Mouse (Mus musculus) intestine, postnatal 0 days (tissue): ENCODE results near the gene Crabp2. TPM values are rescaled to one million over a fixed set of nuclear protein-coding genes. Genes with fewer than 3 reads are reported as not detected.

ENCODE experiments used
- ATAC-seq: fragments of 200-750 bp; cut with Nextera tagmentation; 2 replicates; pipeline ENCODE4 v1.8.0; 2017; ENCODE audit warnings: mild to moderate bottlenecking, moderate TSS enrichment, moderate library complexity
- H3K27ac ChIP-seq: fragments of 300-500 bp; sonication (generic); 2 replicates; pipeline ENCODE4 v1.5.1; 2014; ENCODE audit warnings: mild to moderate bottlenecking, low read depth, low read length, moderate library complexity
- H3K27me3 ChIP-seq: fragments of 300-500 bp; sonication (generic); replicated peaks from 2 replicates; pipeline ENCODE4 v1.6.1; 2014; ENCODE audit warnings: low read length, mixed read lengths; ENCODE audit not compliant: control insufficient read depth, insufficient read depth
- H3K36me3 ChIP-seq: fragments of 300-500 bp; sonication (generic); 2 replicates; pipeline ENCODE4 v1.6.1; 2014; ENCODE audit warnings: mild to moderate bottlenecking, moderate library complexity; ENCODE audit not compliant: control insufficient read depth, insufficient read depth
- H3K4me1 ChIP-seq: fragments of 300-500 bp; sonication (generic); replicated peaks from 2 replicates; pipeline ENCODE4 v1.6.1; 2014; ENCODE audit warnings: antibody characterized with exemption, low read length, mixed read lengths; ENCODE audit not compliant: control insufficient read depth, insufficient read depth
- H3K4me2 ChIP-seq: fragments of 300-500 bp; sonication (generic); replicated peaks from 2 replicates; pipeline ENCODE4 v1.6.1; 2014; ENCODE audit warnings: low read depth, mild to moderate bottlenecking, moderate library complexity
- H3K4me3 ChIP-seq: fragments of 300-500 bp; sonication (generic); 2 replicates; pipeline ENCODE4 v1.5.1; 2014; ENCODE audit warnings: low read depth, low read length
- H3K9ac ChIP-seq: fragments of 300-500 bp; sonication (generic); 2 replicates; pipeline ENCODE4 v1.6.1; 2014; ENCODE audit warnings: mild to moderate bottlenecking, low read depth, low read length
- H3K9me3 ChIP-seq: fragments of 300-500 bp; sonication (generic); 2 replicates; pipeline ENCODE4 v1.6.1; 2016; ENCODE audit warnings: mixed run types; ENCODE audit not compliant: control insufficient read depth
- CTCF ChIP-seq: sonication (generic); IDR thresholded peaks from 2 replicates; pipeline ENCODE4 v1.5.1; 2016; ENCODE audit warnings: low read depth, mild to moderate bottlenecking, control low read depth, antibody characterized with exemption, moderate library complexity
- whole genome bisulfite sequencing: fragments of 180-500 bp; shearing (Covaris S2); extraction: QIAGEN DNeasy Blood & Tissue Kit; methylation state at CpG from one replicate; pipeline ENCODE4 v1.1.7; 2014; 5-methylcytosine and 5-hydroxymethylcytosine counted together
- polyA plus RNA-seq: library from polyadenylated mRNA; unstranded; fragments of >200 nt; fragmentation: Nextera tagmentation; extraction: Ambion mirVana; gene quantifications from 2 replicates; pipeline ENCODE4 v1.2.1, GENCODE M21; 2015

Crabp2 gene
- polyA plus RNA-seq, 1 experiment from 2014 or later: 1.9 TPM

DNA sequence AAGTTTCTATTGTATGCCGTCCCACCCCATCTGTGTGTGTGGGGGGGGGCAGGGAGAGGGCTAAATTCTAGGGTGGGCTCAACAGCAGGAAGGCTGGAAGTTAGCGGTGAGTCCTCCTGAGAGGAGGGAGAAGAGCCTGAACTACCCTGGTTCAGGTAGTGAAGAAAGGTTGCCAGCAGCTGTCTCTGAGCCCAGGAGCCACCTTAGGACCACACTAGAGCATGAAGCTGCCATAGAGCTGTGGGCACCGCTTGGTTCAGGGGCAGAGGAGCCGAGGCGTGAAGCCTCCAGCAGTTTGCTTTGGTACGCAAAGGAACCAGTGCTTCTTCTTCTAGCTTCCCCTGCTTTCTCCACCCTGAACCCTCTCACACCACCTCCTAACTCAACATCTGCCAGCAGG, 35.2 kb downstream of the Crabp2 start:
- ATAC-seq: no peak
- peaks cover 8% of the 10 kb centered on the region for H3K27me3 ChIP-seq

DNA sequence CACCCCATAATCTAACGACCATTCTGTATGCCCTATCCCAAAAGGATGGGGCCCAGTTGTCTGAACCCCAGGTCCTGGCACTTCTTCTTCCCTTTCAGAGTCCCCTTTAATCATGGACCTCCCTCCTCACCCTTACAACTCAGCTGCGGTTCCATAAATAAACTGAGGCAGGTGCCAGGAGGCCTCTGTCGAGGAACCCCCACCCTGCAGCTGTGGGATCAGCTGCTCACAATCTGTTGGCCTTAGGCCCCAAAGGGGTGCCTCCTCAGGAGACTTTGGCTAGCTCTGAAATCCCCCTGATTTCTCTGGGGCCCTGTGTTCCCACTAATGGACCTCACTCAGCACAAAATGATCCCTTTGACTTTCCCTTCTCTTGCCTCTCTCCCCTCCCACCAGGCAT, 35.6 kb downstream of the Crabp2 start:
- peaks cover 3% of the 10 kb centered on the region; the same call in 1 of the 2 replicates for H3K36me3 ChIP-seq
- no peak overlapping the region for H3K4me3 ChIP-seq
- H3K27ac ChIP-seq: peak overlapping the region; percentile 95; the same call in 1 of the 2 replicates
- no peak overlapping the region for H3K9ac ChIP-seq
- WGBS: 29% methylated on average over 3 of the region's 3 CpGs
- peaks cover 42% of the 10 kb centered on the region for H3K4me1 ChIP-seq
- H3K27me3 ChIP-seq: peaks cover 13% of the 10 kb centered on the region
- no peak for ATAC-seq
- no peaks in the 10 kb centered on the region for H3K9me3 ChIP-seq
- 0 out of 2 replicates have a peak overlapping the region, but pooled peaks have one; percentile 49 for H3K4me2 ChIP-seq
- no peak for TF ChIP-seq CTCF

More for the DNA sequence above, 35.2 kb downstream of the Crabp2 start:
- H3K9me3 ChIP-seq: no peaks in the 10 kb centered on the region
- H3K4me1 ChIP-seq: peaks cover 42% of the 10 kb centered on the region
- no peak for TF ChIP-seq CTCF
- H3K36me3 ChIP-seq: peaks cover 3% of the 10 kb centered on the region; the same call in 1 of the 2 replicates
- WGBS: 61% methylated on average over 6 of the region's 6 CpGs
- no peak overlapping the region for H3K9ac ChIP-seq
- H3K27ac ChIP-seq: peak overlapping the region; percentile 95
- no peak overlapping the region for H3K4me3 ChIP-seq
- H3K4me2 ChIP-seq: peak overlapping the region; percentile 49; the same call in 1 of the 2 replicates

DNA sequence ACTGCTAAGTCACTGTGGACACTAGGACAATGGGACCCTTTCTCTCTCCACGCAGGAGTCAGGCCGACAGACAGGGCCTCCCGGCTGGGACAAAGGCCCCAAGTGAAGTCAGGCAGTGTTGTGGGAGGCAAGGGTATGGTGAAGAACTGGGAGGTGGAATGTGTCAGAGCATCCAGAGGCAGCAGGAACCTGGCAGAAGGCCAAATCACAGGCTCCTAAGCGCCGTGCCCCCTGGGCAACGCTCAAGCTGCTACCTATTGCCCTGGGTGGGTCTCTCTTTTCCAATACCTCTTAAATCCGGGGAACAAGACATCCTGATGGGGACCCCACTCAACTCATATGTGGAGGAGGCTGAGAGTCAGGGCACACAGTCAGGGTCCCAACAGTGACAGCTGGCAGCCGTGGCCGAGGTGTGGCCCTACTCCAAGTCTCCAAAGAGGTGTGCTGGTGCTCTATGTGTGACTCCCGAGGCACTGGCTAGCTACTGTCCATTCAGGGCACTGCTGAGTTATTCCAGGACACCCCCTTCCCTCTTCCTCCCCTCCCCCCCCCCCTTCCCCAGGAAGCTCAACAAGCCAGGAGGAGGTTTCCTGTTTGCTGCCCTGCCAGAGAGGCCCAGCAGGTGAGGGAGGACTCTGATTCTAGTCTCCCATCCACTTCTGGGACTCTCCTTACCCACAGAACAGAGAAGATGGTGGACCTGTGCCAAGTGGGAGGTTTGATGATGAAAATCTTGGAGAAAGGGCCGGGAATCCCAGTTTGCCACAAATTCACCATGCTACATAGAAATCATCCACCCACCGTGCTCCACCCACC, 37.2 kb downstream of the Crabp2 start:
- Histone ChIP-seq H3K4me1 (peaks cover 42% of the 10 kb centered on the region), H3K9ac (no peak overlapping the region), H3K9me3 (no peaks in the 10 kb centered on the region), H3K4me2 (no peak overlapping the region), H3K27me3 (peaks cover 24% of the 10 kb centered on the region), H3K36me3 (peaks cover 3% of the 10 kb centered on the region; the same call in 1 of the 2 replicates), H3K27ac (no peak overlapping the region), H3K4me3 (no peak overlapping the region)
- WGBS: 46% methylated on average over 12 of the region's 12 CpGs
- no peak for TF ChIP-seq CTCF
- no peak for ATAC-seq

DNA sequence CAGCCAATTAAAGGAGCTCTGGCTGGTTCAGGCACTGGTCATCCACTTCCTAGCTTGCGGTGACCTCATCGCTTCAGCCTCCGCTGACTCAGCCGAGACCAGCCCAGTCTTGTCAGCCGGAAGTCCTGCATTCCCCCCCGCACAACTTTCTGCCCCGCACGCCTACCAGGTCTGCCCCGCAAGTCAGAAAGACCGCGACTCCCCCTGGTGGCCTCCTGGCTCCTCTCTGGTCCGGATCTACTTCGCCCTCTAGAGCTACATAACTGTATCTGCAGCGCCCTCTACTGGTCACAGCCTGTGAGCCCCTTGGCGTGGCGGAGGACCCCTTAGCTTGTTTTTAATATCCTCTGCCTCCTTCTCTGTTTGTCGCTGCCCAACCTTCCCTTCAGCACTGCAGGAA, 38.4 kb downstream of the Crabp2 start:
- 0% methylated on average over 17 of the region's 17 CpGs for WGBS
- Histone ChIP-seq H3K36me3 (no peaks in the 10 kb centered on the region), H3K4me2 (peak overlapping the region; percentile 70), H3K9me3 (no peaks in the 10 kb centered on the region), H3K9ac (no peak overlapping the region), H3K4me1 (peaks cover 37% of the 10 kb centered on the region), H3K27me3 (peaks cover 24% of the 10 kb centered on the region), H3K27ac (no peak overlapping the region; the same call in 1 of the 2 replicates), H3K4me3 (peak overlapping the region; percentile 26)
- TF ChIP-seq CTCF: peak; percentile 100
- peak; percentile 52 for ATAC-seq

DNA sequence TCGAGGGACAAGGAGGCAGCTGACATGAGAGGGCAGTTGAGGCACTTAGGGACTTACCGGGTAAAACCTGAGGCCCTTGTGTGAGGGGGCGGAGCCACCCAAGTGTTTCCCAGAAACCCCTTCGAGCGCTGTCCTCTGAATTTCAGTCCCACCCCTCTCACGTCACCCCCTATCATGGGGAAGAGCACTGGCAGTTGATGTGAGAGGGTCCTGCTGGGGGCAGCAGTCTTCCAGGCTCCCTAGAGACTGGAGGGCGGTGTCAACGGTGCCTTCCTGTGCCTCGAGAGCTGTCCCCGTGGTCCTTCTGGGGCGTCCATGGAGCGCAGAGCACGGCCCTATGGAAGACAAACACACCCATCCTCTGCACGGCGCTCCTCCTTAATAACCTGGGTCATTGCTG, 39.2 kb downstream of the Crabp2 start:
- Histone ChIP-seq H3K9me3 (no peaks in the 10 kb centered on the region), H3K27me3 (peaks cover 25% of the 10 kb centered on the region), H3K4me3 (peak overlapping the region; percentile 26), H3K9ac (0 out of 2 replicates have a peak overlapping the region, but pooled peaks have one; percentile 7), H3K4me1 (peaks cover 29% of the 10 kb centered on the region), H3K36me3 (no peaks in the 10 kb centered on the region), H3K4me2 (peak overlapping the region; percentile 70), H3K27ac (no peak overlapping the region)
- ATAC-seq: no peak
- TF ChIP-seq CTCF: peak; percentile 16; the same call in 1 of the 2 replicates
- WGBS: 1% methylated on average over 15 of the region's 15 CpGs

DNA sequence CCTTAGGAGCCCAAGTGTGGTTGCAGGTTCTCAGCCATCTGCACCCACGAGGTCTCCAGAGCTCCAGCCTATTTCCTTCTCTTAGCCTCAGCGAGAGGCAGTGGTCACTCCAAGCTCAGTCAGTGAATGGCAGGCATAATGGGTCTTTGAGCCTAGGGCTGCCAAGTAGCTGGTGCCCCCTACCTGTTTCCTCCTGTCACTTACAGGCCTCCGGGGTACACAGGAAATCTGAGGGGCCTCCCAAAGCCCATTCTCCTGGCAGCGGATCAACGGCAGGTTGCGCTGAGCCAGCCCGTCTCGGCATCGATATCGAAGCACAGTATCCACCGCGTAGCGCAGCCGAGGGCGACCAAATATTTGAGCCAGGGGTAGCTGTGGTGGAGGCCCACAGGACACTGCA, 39.6 kb downstream of the Crabp2 start:
- Histone ChIP-seq H3K4me3 (peak overlapping the region; percentile 26; the same call in 1 of the 2 replicates), H3K4me1 (peaks cover 26% of the 10 kb centered on the region), H3K4me2 (peak overlapping the region; percentile 70), H3K9me3 (no peaks in the 10 kb centered on the region), H3K36me3 (no peaks in the 10 kb centered on the region), H3K27me3 (peaks cover 30% of the 10 kb centered on the region), H3K9ac (0 out of 2 replicates have a peak overlapping the region, but pooled peaks have one; percentile 7), H3K27ac (no peak overlapping the region)
- WGBS: 9% methylated on average over 15 of the region's 15 CpGs
- ATAC-seq: no peak
- TF ChIP-seq CTCF: peak; percentile 21
